Mouse (Mus musculus): ENCODE data around the gene Scn3a. TPM values are rescaled to one million over a fixed set of nuclear protein-coding genes. Genes with fewer than 3 reads are reported as not detected.

Scn3a gene
- total RNA-seq (2021): under 1 TPM; 0.50 to 0.81 TPM

DNA sequence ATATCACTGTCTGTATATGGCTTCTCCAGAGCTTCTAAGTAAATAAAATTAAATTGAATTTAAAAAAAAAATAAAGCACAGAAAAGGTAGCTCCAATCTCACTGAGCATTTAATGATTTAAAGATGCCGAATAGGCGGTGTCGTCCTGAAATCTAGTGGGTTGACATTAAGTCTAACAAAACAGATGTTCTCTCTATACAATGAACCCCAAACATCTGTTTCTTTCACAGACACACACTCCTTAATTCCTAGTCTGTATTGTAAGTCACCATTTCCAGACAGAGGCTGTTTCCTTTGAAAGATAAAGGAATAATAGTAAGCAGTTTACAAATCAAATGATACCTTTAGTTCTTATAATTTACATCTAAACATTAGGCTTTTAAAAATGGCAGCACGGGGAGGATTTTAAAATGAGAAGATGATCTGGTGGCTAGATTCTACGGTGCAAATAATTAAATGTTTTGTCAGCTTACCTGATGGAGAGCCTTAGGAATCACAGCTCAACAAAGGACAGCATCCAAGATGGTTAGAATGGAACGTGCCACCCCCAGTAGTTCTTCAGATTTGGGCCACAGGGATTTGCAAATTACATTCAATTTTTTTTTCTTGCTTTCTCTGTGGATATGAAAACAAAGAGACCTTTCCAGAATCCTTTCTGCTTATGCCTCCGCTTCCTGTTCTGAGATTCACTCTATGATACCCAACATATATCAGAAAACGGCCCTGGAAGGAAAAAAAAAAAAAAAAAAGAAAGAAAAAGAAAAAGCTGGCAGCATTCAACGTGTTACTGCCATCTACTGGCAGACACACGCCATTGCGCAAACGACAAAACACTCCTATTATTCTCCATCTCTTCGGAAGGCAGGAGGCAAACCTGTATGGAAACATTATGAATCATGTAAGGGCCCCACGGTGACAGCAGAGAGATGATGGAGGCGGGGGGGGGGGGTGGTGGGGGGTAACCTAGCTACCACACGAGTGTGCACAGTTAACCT, at the start of gene Scn3a:
Gene Scn3a, minus strand, starts transcription at position 835 of the 995 bp plus-strand sequence.
- DNase-seq: peak; percentile 61

DNA sequence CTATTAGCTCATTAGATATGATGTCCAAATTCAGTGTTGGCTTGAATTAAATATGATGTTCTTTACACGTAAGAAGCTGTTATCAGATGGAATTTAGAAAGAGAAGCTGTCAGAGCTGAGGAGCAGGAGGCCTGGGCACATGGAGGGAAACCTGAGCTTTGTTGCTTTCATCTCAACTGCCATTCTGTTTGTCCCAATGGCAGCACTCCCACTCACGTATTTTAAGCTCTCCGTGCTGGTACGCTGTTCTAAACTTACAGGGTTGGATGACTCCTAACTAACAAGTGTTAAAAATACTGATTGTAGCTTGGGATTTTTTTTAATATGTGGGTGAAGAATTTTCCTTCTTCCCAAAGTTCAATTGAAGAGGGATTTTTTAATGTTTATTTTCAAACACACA, 44.5 kb upstream of the Scn3a start:
- DNase-seq: no peak

DNA sequence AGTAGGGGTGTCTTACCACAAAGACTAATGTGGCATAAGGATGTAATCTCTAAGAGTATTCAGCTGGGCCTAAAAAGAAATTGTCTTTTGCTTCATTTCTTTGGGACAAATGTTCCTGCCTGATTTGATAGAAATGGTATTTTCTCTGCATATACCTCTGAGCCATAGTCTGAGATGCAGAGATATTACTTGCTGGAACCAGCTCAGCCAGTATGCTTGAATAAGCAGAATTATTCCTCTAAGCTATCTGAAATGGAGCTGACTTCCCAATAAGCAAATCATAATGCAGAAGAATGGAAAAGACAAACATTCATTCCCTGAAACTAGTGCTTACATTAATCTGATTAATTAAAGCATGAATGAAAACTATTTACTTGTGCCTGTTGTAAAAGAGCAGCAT, 40.4 kb upstream of the Scn3a start:
- no peak for DNase-seq

DNA sequence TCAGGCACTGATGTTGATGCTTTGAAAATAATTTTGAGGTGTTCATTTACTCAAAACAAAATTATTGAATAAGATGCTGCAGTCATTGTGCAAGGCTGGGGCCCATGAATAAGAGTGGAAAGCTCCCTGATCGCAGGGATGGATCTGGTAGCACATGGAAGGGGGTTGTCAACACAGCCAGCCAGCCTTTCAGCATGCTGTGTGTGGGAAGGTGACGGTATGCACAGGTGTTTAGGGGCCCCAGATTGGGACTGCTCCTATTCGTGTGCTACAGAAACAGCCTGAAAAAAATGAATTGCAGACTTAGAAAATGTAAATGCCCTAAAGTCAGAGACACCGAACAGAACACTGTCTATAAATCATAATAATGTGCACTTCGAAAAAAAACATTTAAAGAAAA, 20.3 kb upstream of the Scn3a start:
- DNase-seq: no peak

DNA sequence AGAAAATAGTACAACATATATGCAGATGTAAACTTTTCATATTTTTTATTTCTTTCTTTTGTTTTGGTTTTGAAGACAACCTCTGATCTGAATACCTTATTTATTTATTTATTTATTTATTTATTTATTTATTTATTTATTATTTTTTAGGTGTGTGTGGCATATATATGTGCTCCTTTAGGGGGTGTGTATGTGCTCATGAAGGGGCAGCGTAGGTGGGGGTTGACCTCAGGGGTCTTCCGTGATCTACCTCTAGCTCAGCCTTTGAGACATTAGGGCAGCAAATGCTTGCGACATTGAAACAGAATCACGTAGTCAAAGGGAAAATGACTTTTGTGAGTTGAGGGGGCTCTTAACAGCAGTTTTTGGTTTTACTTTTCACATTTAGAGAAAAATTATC, 498 bp upstream of the Scn3a start:
- DNase-seq: no peak

DNA sequence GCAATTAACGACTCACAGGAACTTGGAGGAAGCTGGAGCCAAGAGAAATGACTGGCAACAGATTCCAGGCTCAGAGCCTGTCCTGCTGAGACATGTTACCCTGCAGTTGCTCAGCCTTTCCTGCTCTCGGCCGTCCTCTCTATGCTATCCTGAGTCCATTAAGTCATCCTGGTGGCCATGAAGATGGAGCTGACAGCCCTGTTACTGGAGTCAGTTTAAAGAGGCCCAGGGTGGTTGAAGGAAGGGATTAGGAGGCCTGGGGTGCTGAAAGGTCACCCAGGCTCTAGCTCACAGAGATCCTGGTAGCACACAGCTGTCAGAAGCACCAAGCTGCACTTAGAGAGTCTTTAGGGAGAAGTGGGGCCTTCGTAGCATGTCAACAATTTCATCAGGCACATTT, 3.5 kb downstream of the Scn3a start:
- DNase-seq: no peak

DNA sequence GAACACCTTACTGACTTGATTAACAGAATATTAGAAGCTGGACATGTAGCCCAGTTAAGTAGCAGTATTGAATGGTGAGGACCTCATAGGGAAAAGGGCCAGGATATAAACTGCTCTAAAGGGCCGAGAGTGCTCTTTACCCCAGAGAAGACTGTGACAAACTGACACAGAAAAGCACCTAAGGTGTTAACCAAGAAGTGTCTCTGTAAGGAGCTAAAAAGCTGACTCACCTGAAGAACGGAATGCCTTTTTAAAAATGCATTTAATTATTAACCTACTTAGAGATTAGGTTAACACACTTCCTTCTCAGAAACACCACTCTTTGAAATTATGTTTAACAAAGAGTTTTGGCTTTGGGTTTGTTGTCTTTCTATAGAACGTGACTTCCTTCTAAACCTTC, 9.7 kb downstream of the Scn3a start:
- no peak for DNase-seq

DNA sequence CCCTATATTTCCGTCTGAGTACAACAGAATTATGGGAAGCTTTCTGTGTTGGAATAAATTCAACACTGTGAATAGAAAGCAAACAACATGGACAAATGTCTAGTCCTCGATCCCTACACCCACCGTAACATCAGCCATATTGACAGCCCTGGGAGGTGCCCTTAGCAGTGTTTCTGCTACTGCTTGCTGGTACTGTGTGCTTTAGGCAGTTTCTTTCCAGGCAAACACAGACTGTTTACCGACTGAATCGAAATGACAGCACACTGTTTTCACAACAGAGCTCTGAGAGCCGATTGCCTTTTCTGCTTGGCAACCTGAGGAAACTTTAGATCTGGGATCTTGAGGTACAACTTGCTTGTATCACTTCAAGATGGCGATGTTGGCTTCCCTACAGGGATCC, 12.8 kb downstream of the Scn3a start:
- no peak for DNase-seq

DNA sequence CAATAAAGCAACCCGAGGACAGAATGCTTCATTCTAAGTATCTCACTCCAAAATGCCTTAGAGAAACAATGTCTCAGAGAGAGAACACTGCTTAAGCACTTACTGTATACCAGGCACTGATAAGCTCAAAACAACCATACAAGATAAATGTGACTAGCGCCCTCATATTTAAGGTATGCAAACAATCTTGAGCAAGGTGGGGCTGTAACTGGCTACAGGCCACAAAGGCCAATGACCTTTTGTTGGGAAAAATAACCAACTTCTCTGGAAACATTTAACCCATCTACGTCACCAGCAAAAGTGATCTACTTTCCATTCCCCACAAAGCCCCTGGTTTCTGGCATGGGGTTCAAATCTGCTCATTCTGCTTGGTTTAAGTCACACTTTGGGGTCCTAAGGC, 14.0 kb downstream of the Scn3a start:
- no peak for DNase-seq

DNA sequence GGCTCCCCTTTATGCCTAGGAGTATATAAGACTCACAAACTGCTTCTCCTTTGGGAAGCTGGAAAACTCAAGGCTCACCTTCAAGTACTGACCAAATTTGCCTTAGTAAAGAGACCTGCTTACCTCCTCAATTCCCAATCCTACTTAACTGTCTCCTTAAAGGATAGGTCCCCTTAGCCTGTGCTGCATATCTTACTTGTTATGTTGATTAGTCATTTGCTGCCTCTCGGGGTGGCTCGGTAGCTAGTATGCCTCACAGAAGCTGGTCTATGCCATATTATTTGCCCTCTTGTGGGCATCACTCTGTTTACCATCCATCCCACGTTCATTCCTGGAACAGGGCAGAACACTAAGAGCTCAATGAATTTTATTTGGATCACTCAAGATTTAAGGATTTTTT, 14.7 kb downstream of the Scn3a start:
- no peak for DNase-seq

DNA sequence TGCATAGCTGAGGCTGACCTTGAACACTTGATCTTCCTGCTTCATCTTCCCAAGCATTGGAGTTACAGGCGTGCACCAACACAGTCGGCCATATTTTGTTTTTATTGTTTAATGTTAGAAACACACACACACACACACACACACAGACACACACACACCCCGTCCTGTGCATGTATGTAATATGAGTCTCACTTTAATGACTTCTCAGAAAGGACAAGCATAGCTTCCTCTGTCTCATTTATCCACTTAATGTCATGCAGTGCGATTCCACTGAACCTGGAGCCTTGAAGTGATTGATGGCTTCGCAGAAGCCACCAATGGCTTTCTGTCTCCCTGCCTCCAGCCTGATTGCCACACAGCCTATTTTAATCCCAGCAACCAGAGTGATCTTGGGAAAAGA, 15.2 kb downstream of the Scn3a start:
- no peak for DNase-seq

DNA sequence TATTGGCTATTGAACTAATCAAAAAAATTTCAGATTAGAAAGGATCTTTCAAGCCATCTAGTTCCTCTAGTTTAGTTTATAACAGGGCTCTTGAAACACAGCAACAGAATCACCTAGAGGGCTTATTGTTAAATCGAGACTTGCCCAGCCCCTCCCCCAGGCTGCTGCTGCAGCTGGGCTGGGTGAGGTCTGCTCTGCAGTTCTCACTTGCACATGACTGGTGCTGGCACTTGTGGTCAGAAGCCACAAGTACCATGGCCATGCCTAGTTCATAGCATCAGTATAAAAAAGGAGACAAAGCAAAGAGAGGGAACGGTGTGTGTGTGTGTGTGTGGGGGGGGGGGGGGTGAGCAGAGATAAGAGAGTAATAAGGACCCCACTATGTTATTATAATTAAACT, 15.7 kb downstream of the Scn3a start:
- no peak for DNase-seq

DNA sequence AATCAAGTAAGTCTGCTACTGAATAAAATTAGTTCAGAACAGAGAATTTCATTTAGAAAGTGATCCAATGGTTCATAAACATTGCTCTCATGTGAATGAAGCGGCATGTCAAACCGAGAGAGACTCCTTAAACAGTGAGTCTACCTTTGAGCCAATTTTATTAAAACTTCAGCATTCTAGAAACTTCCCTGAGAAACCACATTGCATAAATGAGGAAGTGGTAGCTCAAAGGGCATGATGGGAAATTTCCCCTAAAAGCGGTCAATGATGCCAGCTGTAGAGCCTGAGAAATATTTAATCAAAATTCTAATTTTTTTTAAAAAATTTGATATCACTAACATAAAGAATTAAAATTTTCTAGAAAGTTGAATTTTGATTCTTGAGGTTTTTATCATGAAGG, 16.9 kb downstream of the Scn3a start:
- DNase-seq: no peak

DNA sequence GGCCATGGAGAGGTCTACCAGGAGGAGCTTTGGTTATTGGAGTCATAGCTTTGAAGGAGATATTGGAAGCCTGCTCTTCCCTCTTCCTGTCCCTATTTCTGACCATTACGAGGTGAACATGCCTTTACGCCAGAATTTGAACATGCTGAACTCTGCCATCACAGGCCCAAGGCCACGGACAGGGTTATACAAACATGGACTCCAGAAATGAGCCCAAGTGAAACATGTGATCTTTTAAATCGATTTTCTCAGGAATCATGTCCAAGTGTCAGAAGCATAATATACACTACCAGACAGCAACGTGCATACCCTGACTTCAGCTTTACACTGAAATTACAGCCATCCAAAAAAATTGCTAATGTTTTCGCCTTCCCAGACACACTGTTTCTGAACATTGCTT, 18.8 kb downstream of the Scn3a start:
- DNase-seq: no peak

DNA sequence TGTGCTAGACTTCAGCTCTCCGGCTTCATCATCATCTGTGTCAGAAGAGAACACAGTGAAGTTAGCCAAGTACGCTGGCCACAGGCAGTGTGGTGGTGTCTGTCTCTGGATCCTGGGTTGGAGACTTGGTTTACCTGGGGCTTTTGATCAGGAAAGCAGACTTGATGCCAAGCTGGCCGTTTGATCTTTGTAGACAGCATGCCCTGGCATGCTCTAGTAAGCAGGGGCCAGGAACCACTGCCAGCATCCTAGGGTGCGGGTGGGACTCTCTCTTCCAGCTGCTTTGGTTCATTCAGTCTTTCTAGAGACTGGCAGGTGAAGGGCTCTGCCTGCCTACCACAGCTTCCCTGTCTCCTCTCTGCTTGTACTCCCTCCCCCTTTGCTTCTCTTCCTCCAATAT, 20.1 kb downstream of the Scn3a start:
- no peak for DNase-seq

DNA sequence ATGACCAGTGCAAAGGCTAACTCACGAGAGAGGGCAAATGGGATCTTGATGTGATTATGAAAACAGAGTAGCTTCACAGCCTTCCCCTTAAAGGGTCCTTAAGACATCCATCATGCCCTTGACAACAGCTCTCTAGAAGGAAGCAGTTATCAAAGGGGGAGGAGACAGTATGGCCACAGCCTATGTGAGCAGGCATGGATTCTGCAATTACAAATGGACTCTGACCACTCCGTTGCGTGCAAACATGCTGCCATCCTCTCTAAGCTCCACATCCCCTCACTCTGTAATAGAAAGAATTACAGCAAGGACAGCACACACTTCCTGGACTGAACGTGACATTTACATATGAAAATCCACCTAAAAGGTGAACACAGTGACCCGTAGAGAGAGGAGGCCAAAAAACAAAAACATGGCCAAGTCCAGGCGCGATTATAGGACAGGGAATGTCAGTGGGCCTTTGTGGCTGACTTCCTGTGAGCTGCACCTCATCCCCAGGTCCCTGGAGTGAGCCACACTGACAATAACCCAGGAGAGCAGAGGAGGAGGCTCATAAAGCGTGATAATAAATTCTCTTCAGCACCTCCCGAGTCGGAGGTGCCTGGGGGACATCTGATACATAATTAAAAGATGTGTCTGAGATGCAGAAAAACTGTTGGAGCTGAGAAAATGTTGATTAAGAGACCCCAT, 24.4 kb downstream of the Scn3a start:
- DNase-seq: no peak

DNA sequence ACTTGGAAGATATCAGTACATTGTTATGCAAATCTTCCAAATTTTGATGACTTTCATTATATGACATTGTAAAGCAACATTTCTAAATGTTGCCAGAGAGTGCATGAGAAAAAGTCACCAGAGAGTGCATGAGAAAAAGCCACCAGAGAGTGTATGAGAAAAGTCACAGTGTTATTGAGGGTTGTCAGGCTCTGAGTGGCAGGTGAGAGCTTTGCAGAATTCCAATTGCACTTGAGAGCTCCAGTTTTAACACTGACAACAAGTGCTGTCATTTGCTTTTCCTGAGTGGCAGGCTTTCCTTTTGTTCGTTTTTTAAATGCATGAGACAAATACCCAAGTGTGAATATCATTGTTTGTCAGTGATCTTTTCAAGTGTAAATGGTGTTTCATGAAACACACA, 25.6 kb downstream of the Scn3a start:
- no peak for DNase-seq

DNA sequence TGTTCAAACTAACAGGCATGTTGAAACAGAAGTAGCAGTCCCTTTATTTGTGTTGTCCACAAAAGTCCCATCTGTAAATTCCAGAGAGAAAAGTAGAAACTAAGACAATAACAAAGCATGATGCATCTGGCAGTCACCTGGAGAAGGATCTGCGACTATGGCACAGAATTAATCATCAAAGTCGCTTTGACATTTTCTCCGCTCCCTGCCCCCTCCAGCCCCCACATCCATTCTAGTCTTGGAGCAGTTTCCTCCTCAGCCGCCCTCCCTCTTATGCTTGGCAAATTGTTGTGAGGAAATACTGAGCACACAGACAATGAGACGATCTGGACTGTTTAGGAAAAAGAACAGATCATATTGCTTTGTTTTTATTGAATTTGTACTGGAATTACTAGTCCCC, 29.0 kb downstream of the Scn3a start:
- DNase-seq: no peak

DNA sequence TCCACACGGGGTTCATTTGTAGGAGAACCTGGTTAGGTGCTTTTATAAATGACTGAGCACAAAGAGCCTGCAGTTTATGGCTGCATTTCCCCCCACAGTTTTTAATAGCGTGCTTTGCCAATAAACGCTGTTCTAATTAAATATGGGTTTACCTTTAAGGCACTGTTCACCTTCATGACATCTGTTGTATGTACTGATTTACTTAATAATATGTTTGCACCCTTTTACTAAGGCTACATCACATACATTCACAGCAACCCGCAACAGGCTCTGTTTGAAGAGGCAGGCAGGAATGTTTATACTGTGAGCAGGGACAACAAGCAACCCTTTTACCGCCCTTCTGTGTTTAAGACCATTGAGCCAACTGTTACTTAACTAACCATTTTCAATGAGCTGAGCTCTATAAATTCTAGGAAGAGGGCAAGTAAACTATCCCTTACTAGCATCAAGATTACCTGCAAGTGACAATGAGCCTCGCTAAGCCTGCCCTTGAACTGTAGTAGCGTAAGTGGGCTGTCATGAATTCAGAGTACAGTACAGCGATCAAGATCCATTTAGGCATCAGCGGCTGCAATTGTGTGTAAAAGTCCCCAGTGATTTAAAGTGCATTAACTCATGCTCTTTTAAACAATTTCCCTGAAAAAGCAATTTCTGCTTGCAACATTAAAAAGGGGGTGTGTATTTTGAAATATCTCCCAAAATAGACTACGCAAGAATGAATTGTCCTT, 35.1 kb downstream of the Scn3a start:
- no peak for DNase-seq

DNA sequence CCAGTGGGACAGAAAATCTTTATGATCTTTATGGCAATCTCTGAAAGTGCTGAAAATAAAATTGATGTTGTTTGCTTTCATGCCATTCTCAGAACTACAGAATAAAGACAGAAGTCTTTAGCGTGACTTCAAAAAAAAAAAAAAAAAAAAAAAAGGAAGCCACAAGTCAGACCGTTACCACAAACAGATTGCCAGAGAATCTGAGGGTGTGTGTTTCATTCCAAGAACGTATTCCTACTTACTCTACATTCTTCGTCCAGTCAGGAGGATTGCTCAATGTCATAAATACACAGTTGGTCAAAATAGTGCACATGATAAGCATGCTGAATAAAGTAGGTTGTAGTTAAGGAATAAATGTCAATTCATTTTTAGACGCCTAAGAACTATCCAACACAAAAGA, 38.3 kb downstream of the Scn3a start:
- no peak for DNase-seq

DNA sequence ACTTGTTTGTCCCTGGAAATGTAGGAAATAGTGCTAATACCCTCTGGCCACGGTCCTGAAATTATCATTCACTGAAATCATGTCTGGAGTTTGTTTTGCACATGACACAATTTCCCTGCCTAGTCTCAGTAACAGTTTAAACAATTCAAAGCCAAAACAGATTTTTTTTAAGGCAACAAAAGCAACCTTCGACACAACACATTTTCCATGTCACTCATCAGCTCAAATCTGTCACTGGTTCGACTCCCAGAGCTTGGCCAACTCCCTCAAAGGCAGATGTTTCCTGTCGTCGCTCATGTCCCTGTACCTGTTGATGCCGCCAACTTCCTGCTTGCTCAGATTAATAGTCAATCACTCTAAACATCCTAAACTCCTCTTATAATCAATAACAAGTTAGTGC, 50.7 kb downstream of the Scn3a start:
- no peak for DNase-seq

DNA sequence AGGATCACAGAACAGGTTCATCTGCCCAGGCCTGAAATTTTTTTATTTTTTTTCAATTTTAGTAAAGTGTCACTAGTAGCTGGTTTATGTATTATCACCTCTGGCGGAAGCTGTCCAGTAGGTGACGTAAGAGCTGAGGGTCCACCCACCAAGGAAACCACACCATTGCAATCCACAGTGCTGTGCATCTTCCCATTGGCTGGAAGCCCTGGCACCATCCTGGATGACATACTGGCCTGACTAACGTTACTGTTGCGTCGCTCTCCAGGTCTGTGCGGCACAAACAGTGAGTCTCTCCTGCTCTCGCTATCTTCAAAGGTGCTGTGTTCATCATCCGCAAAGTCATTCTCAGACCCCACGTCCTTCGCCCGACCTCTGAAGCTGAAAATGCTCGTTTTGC, 59.2 kb downstream of the Scn3a start:
- DNase-seq: no peak

DNA sequence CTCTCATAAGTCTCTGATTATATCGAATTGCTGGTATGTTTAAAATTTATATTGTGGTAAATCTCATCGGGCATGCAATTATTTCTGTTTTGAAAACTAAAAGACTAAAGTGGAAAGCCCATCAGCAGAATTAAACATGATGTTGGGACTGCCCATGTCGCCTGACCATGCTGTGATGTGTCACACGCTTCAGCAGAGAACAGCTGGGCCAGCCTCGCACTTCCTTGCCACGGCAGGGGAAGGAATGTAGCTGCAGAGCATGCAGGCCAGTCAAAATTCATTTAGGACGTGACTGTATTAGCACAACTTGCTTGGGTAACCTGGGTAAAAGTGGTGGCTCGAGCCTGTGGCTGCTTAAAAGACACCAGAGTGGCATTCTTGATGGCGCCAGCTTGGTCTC, 77.0 kb downstream of the Scn3a start:
- DNase-seq: no peak
